Mouse (Mus musculus): ENCODE measurements around the gene Evi5. TPM values are rescaled to one million over a fixed set of nuclear protein-coding genes. Genes with fewer than 3 reads are reported as not detected.

Gene Evi5
- polyA plus RNA-seq, 1 experiment from 2014 or later = 55.0 TPM

- H3K4me3 ChIP-seq = no peak overlapping the region
- peaks cover 12% of the 10 kb centered on the region; the same call in 1 of the 2 replicates for H3K36me3 ChIP-seq
- no peaks in the 10 kb centered on the region for H3K4me1 ChIP-seq (replicated peaks)
- no peak overlapping the region for H3K4me2 ChIP-seq
- no peaks in the 10 kb centered on the region for H3K9me3 ChIP-seq
- H3K9ac ChIP-seq = no peak overlapping the region
- H3K27ac ChIP-seq = no peak overlapping the region
- no peaks in the 10 kb centered on the region for H3K27me3 ChIP-seq
- WGBS = 67% methylated on average over 3 of the region's 3 CpGs
- ATAC-seq (ENCODE audit: low FRiP score) = no peak
Observed at GRCm38 (mm10) chr5:107838891-107839644, 35.8 kb downstream of the Evi5 start.

- ATAC-seq (ENCODE audit: low FRiP score) = no peak
- 87% methylated on average over 1 of the region's 1 CpGs for WGBS
- no peak overlapping the region for H3K4me2 ChIP-seq
Observed at GRCm38 (mm10) chr5:107834287-107834686, 40.6 kb downstream of the Evi5 start.

GRCm38 (mm10) chr5:107831351-107831750, 43.6 kb downstream of the Evi5 start:
- no peaks in the 10 kb centered on the region for H3K27me3 ChIP-seq
- H3K4me1 ChIP-seq (replicated peaks) = no peaks in the 10 kb centered on the region
- ATAC-seq (ENCODE audit: low FRiP score) = no peak
- H3K4me2 ChIP-seq = no peak overlapping the region
- H3K4me3 ChIP-seq = no peak overlapping the region
- H3K9me3 ChIP-seq = 0 out of 2 replicates have a peak, but pooled peaks cover 6% of the 10 kb centered on the region
- peaks cover 12% of the 10 kb centered on the region for H3K36me3 ChIP-seq
- H3K27ac ChIP-seq = no peak overlapping the region
- WGBS = 95% methylated on average over 3 of the region's 3 CpGs
- no peak overlapping the region for H3K9ac ChIP-seq

More at GRCm38 (mm10) chr5:107834287-107834686, 40.6 kb downstream of the Evi5 start:
- H3K27me3 ChIP-seq = no peaks in the 10 kb centered on the region
- H3K9ac ChIP-seq = no peak overlapping the region
- no peaks in the 10 kb centered on the region for H3K4me1 ChIP-seq (replicated peaks)
- H3K27ac ChIP-seq = no peak overlapping the region
- no peak overlapping the region for H3K4me3 ChIP-seq
- 0 out of 2 replicates have a peak, but pooled peaks cover 6% of the 10 kb centered on the region for H3K9me3 ChIP-seq
- peaks cover 12% of the 10 kb centered on the region for H3K36me3 ChIP-seq

- no peak for ATAC-seq (ENCODE audit: low FRiP score)
- H3K9me3 ChIP-seq = 0 out of 2 replicates have a peak, but pooled peaks cover 6% of the 10 kb centered on the region
Observed at GRCm38 (mm10) chr5:107829998-107830560, 44.8 kb downstream of the Evi5 start, which contains the start of gene Ube2d2b. Gene Ube2d2b, plus strand, starts transcription at chr5:107830099.

GRCm38 (mm10) chr5:107822521-107822920, 52.4 kb downstream of the Evi5 start:
- Histone ChIP-seq H3K27ac (no peak overlapping the region), H3K27me3 (no peaks in the 10 kb centered on the region), H3K9me3 (no peaks in the 10 kb centered on the region), H3K4me2 (no peak overlapping the region), H3K4me1 (replicated peaks) (no peaks in the 10 kb centered on the region), H3K4me3 (no peak overlapping the region), H3K9ac (no peak overlapping the region), H3K36me3 (peaks cover 7% of the 10 kb centered on the region)
- ATAC-seq (ENCODE audit: low FRiP score) = no peak
- WGBS = 85% methylated on average over 1 of the region's 1 CpGs

More at GRCm38 (mm10) chr5:107829998-107830560, 44.8 kb downstream of the Evi5 start, which contains the start of gene Ube2d2b:
- Histone ChIP-seq H3K9ac (no peak within 1 kb of the TSS), H3K4me2 (no peak within 1 kb of the TSS), H3K4me1 (replicated peaks) (no peaks in the 10 kb centered on the region), H3K36me3 (peaks cover 12% of the 10 kb centered on the region), H3K27ac (no peak within 1 kb of the TSS), H3K27me3 (no peaks in the 10 kb centered on the region), H3K4me3 (no peak within 1 kb of the TSS)
- 97% methylated on average over 22 of the region's 22 CpGs for WGBS

GRCm38 (mm10) chr5:107814651-107815050, 60.3 kb downstream of the Evi5 start:
- ATAC-seq (ENCODE audit: low FRiP score) = no peak
- H3K27ac ChIP-seq = no peak overlapping the region
- no peaks in the 10 kb centered on the region for H3K9me3 ChIP-seq
- no peak overlapping the region for H3K4me3 ChIP-seq
- peaks cover 28% of the 10 kb centered on the region for H3K36me3 ChIP-seq
- no peaks in the 10 kb centered on the region for H3K27me3 ChIP-seq
- H3K4me2 ChIP-seq = no peak overlapping the region
- H3K9ac ChIP-seq = no peak overlapping the region
- 91% methylated on average over 2 of the region's 2 CpGs for WGBS
- no peaks in the 10 kb centered on the region for H3K4me1 ChIP-seq (replicated peaks)

GRCm38 (mm10) chr5:107807496-107807895, 67.4 kb downstream of the Evi5 start:
- no peak overlapping the region for H3K9ac ChIP-seq
- H3K27me3 ChIP-seq = no peaks in the 10 kb centered on the region
- peaks cover 6% of the 10 kb centered on the region for H3K36me3 ChIP-seq
- no peak overlapping the region for H3K4me3 ChIP-seq
- no peaks in the 10 kb centered on the region for H3K9me3 ChIP-seq
- no peaks in the 10 kb centered on the region for H3K4me1 ChIP-seq (replicated peaks)
- no peak for ATAC-seq (ENCODE audit: low FRiP score)
- no peak overlapping the region for H3K27ac ChIP-seq
- H3K4me2 ChIP-seq = no peak overlapping the region
- 82% methylated on average over 4 of the region's 4 CpGs for WGBS

- Histone ChIP-seq H3K4me3 (no peak overlapping the region), H3K9ac (no peak overlapping the region), H3K9me3 (no peaks in the 10 kb centered on the region), H3K4me2 (no peak overlapping the region), H3K27ac (no peak overlapping the region), H3K4me1 (replicated peaks) (no peaks in the 10 kb centered on the region), H3K27me3 (no peaks in the 10 kb centered on the region), H3K36me3 (peaks cover 10% of the 10 kb centered on the region)
- ATAC-seq (ENCODE audit: low FRiP score) = no peak
Observed at GRCm38 (mm10) chr5:107802621-107803020, 72.3 kb downstream of the Evi5 start.

GRCm38 (mm10) chr5:107801234-107801633, 73.7 kb downstream of the Evi5 start:
- no peaks in the 10 kb centered on the region for H3K9me3 ChIP-seq
- no peak overlapping the region for H3K27ac ChIP-seq
- no peak overlapping the region for H3K9ac ChIP-seq
- H3K36me3 ChIP-seq = peaks cover 14% of the 10 kb centered on the region
- no peak for ATAC-seq (ENCODE audit: low FRiP score)
- H3K27me3 ChIP-seq = no peaks in the 10 kb centered on the region
- H3K4me2 ChIP-seq = no peak overlapping the region
- 88% methylated on average over 2 of the region's 2 CpGs for WGBS
- H3K4me3 ChIP-seq = no peak overlapping the region
- H3K4me1 ChIP-seq (replicated peaks) = no peaks in the 10 kb centered on the region

GRCm38 (mm10) chr5:107798290-107798689, 76.6 kb downstream of the Evi5 start:
- ATAC-seq (ENCODE audit: low FRiP score) = no peak
- Histone ChIP-seq H3K9me3 (no peaks in the 10 kb centered on the region), H3K4me2 (no peak overlapping the region), H3K4me3 (no peak overlapping the region), H3K27me3 (no peaks in the 10 kb centered on the region), H3K4me1 (replicated peaks) (no peaks in the 10 kb centered on the region), H3K27ac (no peak overlapping the region), H3K36me3 (peaks cover 21% of the 10 kb centered on the region), H3K9ac (no peak overlapping the region)
- 95% methylated on average over 6 of the region's 6 CpGs for WGBS

- H3K9me3 ChIP-seq = no peaks in the 10 kb centered on the region
- peaks cover 18% of the 10 kb centered on the region for H3K36me3 ChIP-seq
- H3K4me3 ChIP-seq = no peak overlapping the region
- no peak overlapping the region for H3K4me2 ChIP-seq
- ATAC-seq (ENCODE audit: low FRiP score) = no peak
- H3K27me3 ChIP-seq = no peaks in the 10 kb centered on the region
- WGBS = 45% methylated on average over 2 of the region's 2 CpGs
- H3K4me1 ChIP-seq (replicated peaks) = no peaks in the 10 kb centered on the region
- no peak overlapping the region for H3K9ac ChIP-seq
- no peak overlapping the region for H3K27ac ChIP-seq
Observed at GRCm38 (mm10) chr5:107793927-107794326, 81.0 kb downstream of the Evi5 start.

- peaks cover 12% of the 10 kb centered on the region for H3K36me3 ChIP-seq
- H3K9ac ChIP-seq = no peak overlapping the region
- H3K9me3 ChIP-seq = no peaks in the 10 kb centered on the region
- ATAC-seq (ENCODE audit: low FRiP score) = no peak
- no peak overlapping the region for H3K27ac ChIP-seq
- H3K4me1 ChIP-seq (replicated peaks) = no peaks in the 10 kb centered on the region
- H3K27me3 ChIP-seq = no peaks in the 10 kb centered on the region
- H3K4me2 ChIP-seq = no peak overlapping the region
- WGBS = 53% methylated on average over 3 of the region's 3 CpGs
- H3K4me3 ChIP-seq = no peak overlapping the region
Observed at GRCm38 (mm10) chr5:107793258-107793657, 81.6 kb downstream of the Evi5 start.

GRCm38 (mm10) chr5:107792516-107792915, 82.4 kb downstream of the Evi5 start:
- no peaks in the 10 kb centered on the region for H3K4me1 ChIP-seq (replicated peaks)
- WGBS = 95% methylated on average over 3 of the region's 3 CpGs
- peaks cover 11% of the 10 kb centered on the region for H3K36me3 ChIP-seq
- no peak overlapping the region for H3K9ac ChIP-seq
- no peak for ATAC-seq (ENCODE audit: low FRiP score)
- H3K9me3 ChIP-seq = no peaks in the 10 kb centered on the region
- H3K4me2 ChIP-seq = no peak overlapping the region
- no peak overlapping the region for H3K27ac ChIP-seq
- no peak overlapping the region for H3K4me3 ChIP-seq
- no peaks in the 10 kb centered on the region for H3K27me3 ChIP-seq

Measured in hindbrain, embryonic 13.5 days (tissue).